Mouse (Mus musculus) testis, adult 2 months (tissue): ENCODE data around the gene Nbeal2.

Experiments
- CTCF ChIP-seq: fragments of 200-500 bp; IDR thresholded peaks from 2 replicates; pipeline ENCODE4 v1.5.1; 2012; ENCODE audit warnings: low read depth, mild to moderate bottlenecking, inconsistent platforms, low read length, moderate library complexity; ENCODE audit not compliant: control insufficient read depth, insufficient read depth, insufficient replicate concordance
- POLR2A ChIP-seq: fragments of 200-500 bp; IDR thresholded peaks from 2 replicates; pipeline ENCODE4 v1.6.1; 2012; ENCODE audit warnings: low read depth, mild to moderate bottlenecking, inconsistent platforms, low read length, moderate library complexity; ENCODE audit not compliant: control insufficient read depth

DNA sequence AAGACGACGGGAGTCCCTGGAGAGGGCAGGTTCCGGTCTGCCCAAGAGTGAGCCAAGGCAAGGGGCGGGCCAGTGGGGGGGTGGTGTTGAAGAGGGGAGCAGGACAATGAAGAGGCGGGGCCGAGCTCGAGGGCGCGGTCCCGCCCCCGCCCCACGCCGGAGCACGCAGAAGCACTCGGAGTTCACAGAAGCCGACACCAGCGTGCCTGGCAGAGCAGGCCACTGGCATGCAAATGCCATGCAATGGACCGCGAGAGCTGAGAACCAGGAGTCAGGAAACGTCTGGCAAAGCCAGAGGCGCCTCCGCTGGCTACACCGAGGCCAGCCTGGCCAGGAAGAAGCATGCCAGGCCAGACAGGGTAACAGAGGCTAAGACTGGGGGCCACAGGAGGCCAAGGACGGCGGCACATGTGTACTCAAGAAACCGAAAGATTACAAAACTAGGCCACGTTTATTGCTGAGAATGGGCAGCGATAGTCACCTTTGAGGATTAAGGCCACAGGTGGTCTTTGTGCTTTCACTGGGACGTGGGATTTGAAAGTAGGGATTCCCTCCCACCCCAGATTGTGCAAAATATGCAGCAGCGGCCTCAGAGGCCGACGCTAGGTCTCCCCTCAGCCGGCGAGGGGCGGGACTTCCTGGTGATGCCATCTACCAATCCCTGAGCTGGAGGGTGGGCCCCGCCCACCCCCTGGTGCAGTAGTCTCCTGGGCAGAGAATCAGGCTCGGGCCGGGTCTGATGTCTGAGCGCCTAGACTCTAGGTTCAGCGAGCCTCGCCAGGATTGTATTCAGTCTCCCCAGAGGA is 29.4 kb downstream of the Nbeal2 start, which contains the start of gene Nradd:
- TF ChIP-seq CTCF (no peak), POLR2A (peak; percentile 60)
